Mouse (Mus musculus): Measurements from ENCODE around the gene Lyar. TPM values are rescaled to one million over a fixed set of nuclear protein-coding genes. Genes with fewer than 3 reads are reported as not detected.

Gene Lyar
- polyA plus RNA-seq (2015; fragmentation: Nextera tagmentation; extraction: Ambion mirVana), result 55.7 and 58.4 TPM in 2 replicates

- peak within 1 kb of the TSS; percentile 92 for H3K4me2 ChIP-seq
- peak; percentile 94 for ATAC-seq (ENCODE audit: low FRiP score)
- H3K4me3 ChIP-seq, result peak within 1 kb of the TSS; percentile 83
- H3K27ac ChIP-seq, result peak within 1 kb of the TSS; percentile 86
- H3K9ac ChIP-seq, result peak within 1 kb of the TSS; percentile 95
- under 1% methylated on average over 55 of the region's 55 CpGs for WGBS
- H3K36me3 ChIP-seq, result peaks cover 36% of the 10 kb centered on the region
- H3K27me3 ChIP-seq, result no peaks in the 10 kb centered on the region
- H3K9me3 ChIP-seq, result no peaks in the 10 kb centered on the region
- peaks cover 34% of the 10 kb centered on the region for H3K4me1 ChIP-seq (replicated peaks)
Measured at GRCm38 (mm10) chr5:38220328-38220912, at the start of gene Lyar, which contains the start of gene Zbtb49. TSS of gene Lyar (plus strand) at chr5:38220470. TSS of gene Zbtb49 (minus strand) at chr5:38220457.

- Histone ChIP-seq H3K9ac (no peak overlapping the region), H3K4me1 (replicated peaks) (no peaks in the 10 kb centered on the region), H3K4me3 (no peak overlapping the region), H3K36me3 (no peaks in the 10 kb centered on the region), H3K4me2 (no peak overlapping the region), H3K27me3 (peaks cover 3% of the 10 kb centered on the region; the same call in 1 of the 2 replicates), H3K27ac (no peak overlapping the region), H3K9me3 (no peaks in the 10 kb centered on the region)
- no peak for ATAC-seq (ENCODE audit: low FRiP score)
- 56% methylated on average over 5 of the region's 5 CpGs for WGBS
Measured at GRCm38 (mm10) chr5:38173766-38174165, 46.5 kb upstream of the Lyar start.

- H3K4me1 ChIP-seq (replicated peaks), result no peaks in the 10 kb centered on the region
- 80% methylated on average over 16 of the region's 16 CpGs for WGBS
- H3K4me2 ChIP-seq, result no peak overlapping the region
- H3K4me3 ChIP-seq, result no peak overlapping the region
- no peaks in the 10 kb centered on the region for H3K9me3 ChIP-seq
- H3K36me3 ChIP-seq, result no peaks in the 10 kb centered on the region
- H3K27me3 ChIP-seq, result peaks cover 3% of the 10 kb centered on the region; the same call in 1 of the 2 replicates
- ATAC-seq (ENCODE audit: low FRiP score), result no peak
- no peak overlapping the region for H3K9ac ChIP-seq
- H3K27ac ChIP-seq, result no peak overlapping the region
Measured at GRCm38 (mm10) chr5:38174256-38174912, 45.9 kb upstream of the Lyar start.

- H3K27me3 ChIP-seq, result no peaks in the 10 kb centered on the region
- WGBS, result 89% methylated on average over 6 of the region's 6 CpGs
Measured at GRCm38 (mm10) chr5:38184688-38185285, 35.5 kb upstream of the Lyar start.

GRCm38 (mm10) chr5:38187006-38187405, 33.3 kb upstream of the Lyar start:
- Histone ChIP-seq H3K4me3 (no peak overlapping the region), H3K27me3 (no peaks in the 10 kb centered on the region), H3K36me3 (no peaks in the 10 kb centered on the region), H3K9ac (no peak overlapping the region), H3K27ac (no peak overlapping the region), H3K9me3 (no peaks in the 10 kb centered on the region), H3K4me1 (replicated peaks) (no peaks in the 10 kb centered on the region), H3K4me2 (no peak overlapping the region)
- 90% methylated on average over 2 of the region's 2 CpGs for WGBS
- ATAC-seq (ENCODE audit: low FRiP score), result no peak

More at GRCm38 (mm10) chr5:38184688-38185285, 35.5 kb upstream of the Lyar start:
- H3K27ac ChIP-seq, result no peak overlapping the region
- no peak overlapping the region for H3K4me3 ChIP-seq
- H3K9ac ChIP-seq, result no peak overlapping the region
- no peaks in the 10 kb centered on the region for H3K9me3 ChIP-seq
- no peaks in the 10 kb centered on the region for H3K4me1 ChIP-seq (replicated peaks)
- H3K4me2 ChIP-seq, result no peak overlapping the region
- no peaks in the 10 kb centered on the region for H3K36me3 ChIP-seq
- no peak for ATAC-seq (ENCODE audit: low FRiP score)

GRCm38 (mm10) chr5:38190907-38191306, 29.4 kb upstream of the Lyar start:
- H3K9ac ChIP-seq, result no peak overlapping the region
- H3K4me2 ChIP-seq, result no peak overlapping the region
- no peaks in the 10 kb centered on the region for H3K27me3 ChIP-seq
- 93% methylated on average over 3 of the region's 3 CpGs for WGBS
- no peaks in the 10 kb centered on the region for H3K36me3 ChIP-seq
- H3K4me3 ChIP-seq, result no peak overlapping the region
- H3K4me1 ChIP-seq (replicated peaks), result no peaks in the 10 kb centered on the region
- H3K9me3 ChIP-seq, result no peaks in the 10 kb centered on the region
- no peak overlapping the region for H3K27ac ChIP-seq
- ATAC-seq (ENCODE audit: low FRiP score), result no peak

GRCm38 (mm10) chr5:38194946-38195345, 25.3 kb upstream of the Lyar start:
- H3K36me3 ChIP-seq, result peaks cover 16% of the 10 kb centered on the region
- H3K9ac ChIP-seq, result no peak overlapping the region
- H3K4me3 ChIP-seq, result no peak overlapping the region
- H3K9me3 ChIP-seq, result no peaks in the 10 kb centered on the region
- no peaks in the 10 kb centered on the region for H3K27me3 ChIP-seq
- H3K4me2 ChIP-seq, result no peak overlapping the region
- no peak for ATAC-seq (ENCODE audit: low FRiP score)
- no peaks in the 10 kb centered on the region for H3K4me1 ChIP-seq (replicated peaks)
- WGBS, result 42% methylated on average over 2 of the region's 2 CpGs
- H3K27ac ChIP-seq, result no peak overlapping the region

- Histone ChIP-seq H3K9me3 (no peaks in the 10 kb centered on the region), H3K4me1 (replicated peaks) (no peaks in the 10 kb centered on the region), H3K27ac (no peak overlapping the region), H3K4me3 (no peak overlapping the region), H3K36me3 (peaks cover 24% of the 10 kb centered on the region), H3K9ac (no peak overlapping the region; the same call in 1 of the 2 replicates), H3K4me2 (no peak overlapping the region), H3K27me3 (no peaks in the 10 kb centered on the region)
- no peak for ATAC-seq (ENCODE audit: low FRiP score)
Measured at GRCm38 (mm10) chr5:38195941-38196340, 24.3 kb upstream of the Lyar start.

GRCm38 (mm10) chr5:38196821-38197481, 23.3 kb upstream of the Lyar start:
- Histone ChIP-seq H3K27ac (no peak overlapping the region), H3K36me3 (peaks cover 34% of the 10 kb centered on the region), H3K9ac (no peak overlapping the region), H3K9me3 (no peaks in the 10 kb centered on the region), H3K4me3 (no peak overlapping the region), H3K4me2 (no peak overlapping the region), H3K4me1 (replicated peaks) (no peaks in the 10 kb centered on the region), H3K27me3 (no peaks in the 10 kb centered on the region)
- 79% methylated on average over 5 of the region's 5 CpGs for WGBS
- ATAC-seq (ENCODE audit: low FRiP score), result peak; percentile 27

GRCm38 (mm10) chr5:38197482-38197823, 22.8 kb upstream of the Lyar start:
- H3K4me1 ChIP-seq (replicated peaks), result no peaks in the 10 kb centered on the region
- WGBS, result 19% methylated on average over 7 of the region's 7 CpGs
- H3K9ac ChIP-seq, result no peak overlapping the region
- ATAC-seq (ENCODE audit: low FRiP score), result peak; percentile 79
- no peak overlapping the region for H3K4me3 ChIP-seq
- H3K9me3 ChIP-seq, result no peaks in the 10 kb centered on the region
- peaks cover 39% of the 10 kb centered on the region for H3K36me3 ChIP-seq
- no peak overlapping the region for H3K4me2 ChIP-seq
- no peak overlapping the region for H3K27ac ChIP-seq
- H3K27me3 ChIP-seq, result no peaks in the 10 kb centered on the region

- ATAC-seq (ENCODE audit: low FRiP score), result no peak
- no peak overlapping the region for H3K4me3 ChIP-seq
- no peak overlapping the region for H3K4me2 ChIP-seq
- peaks cover 61% of the 10 kb centered on the region for H3K36me3 ChIP-seq
- no peak overlapping the region for H3K9ac ChIP-seq
- H3K27me3 ChIP-seq, result no peaks in the 10 kb centered on the region
- no peaks in the 10 kb centered on the region for H3K9me3 ChIP-seq
- no peak overlapping the region for H3K27ac ChIP-seq
- 100% methylated on average over 2 of the region's 2 CpGs for WGBS
- H3K4me1 ChIP-seq (replicated peaks), result no peaks in the 10 kb centered on the region
Measured at GRCm38 (mm10) chr5:38199686-38200085, 20.6 kb upstream of the Lyar start.

- no peak overlapping the region for H3K27ac ChIP-seq
- H3K9me3 ChIP-seq, result no peaks in the 10 kb centered on the region
- H3K4me2 ChIP-seq, result no peak overlapping the region
- ATAC-seq (ENCODE audit: low FRiP score), result no peak
- no peak overlapping the region for H3K9ac ChIP-seq
- H3K36me3 ChIP-seq, result peaks cover 88% of the 10 kb centered on the region
- H3K4me3 ChIP-seq, result no peak overlapping the region
- H3K27me3 ChIP-seq, result no peaks in the 10 kb centered on the region
- H3K4me1 ChIP-seq (replicated peaks), result no peaks in the 10 kb centered on the region
- 82% methylated on average over 7 of the region's 7 CpGs for WGBS
Measured at GRCm38 (mm10) chr5:38205303-38205726, 15.0 kb upstream of the Lyar start.
